Mouse (Mus musculus) kidney, embryonic 14.5 days (tissue): Measurements from ENCODE around the gene Ect2l. TPM values are rescaled to one million over a fixed set of nuclear protein-coding genes. Genes with fewer than 3 reads are reported as not detected.

ENCODE experiments used
- ATAC-seq: fragments of 200-750 bp; cut with Nextera tagmentation; 2 replicates; pipeline ENCODE4 v1.8.0; 2017; ENCODE audit warnings: moderate number of reproducible peaks, mild to moderate bottlenecking, moderate TSS enrichment, moderate library complexity; ENCODE audit not compliant: low FRiP score, low TSS enrichment
- H3K27ac ChIP-seq: fragments of 300-500 bp; sonication (generic); 2 replicates; pipeline ENCODE4 v1.5.1; 2014; ENCODE audit warnings: low read depth, mild to moderate bottlenecking, low read length, moderate library complexity, mixed read lengths
- H3K27me3 ChIP-seq: fragments of 300-500 bp; sonication (generic); 2 replicates; pipeline ENCODE4 v1.6.1; 2014; ENCODE audit warnings: mild to moderate bottlenecking, low read length; ENCODE audit not compliant: control insufficient read depth, insufficient read depth
- H3K36me3 ChIP-seq: fragments of 300-500 bp; sonication (generic); 2 replicates; pipeline ENCODE4 v1.6.1; 2014; ENCODE audit warnings: low read length, mixed read lengths; ENCODE audit not compliant: control insufficient read depth, insufficient read depth
- H3K4me1 ChIP-seq: fragments of 300-500 bp; sonication (generic); 2 replicates; pipeline ENCODE4 v1.6.1; 2014; ENCODE audit warnings: low read length, mixed read lengths; ENCODE audit not compliant: control insufficient read depth, insufficient read depth
- H3K4me2 ChIP-seq: fragments of 300-500 bp; sonication (generic); replicated peaks from 2 replicates; pipeline ENCODE4 v1.6.1; 2014; ENCODE audit warnings: low read depth, mild to moderate bottlenecking, low read length
- H3K4me3 ChIP-seq: fragments of 300-500 bp; sonication (generic); 2 replicates; pipeline ENCODE4 v1.5.1; 2014; ENCODE audit warnings: mild to moderate bottlenecking, low read length
- H3K9ac ChIP-seq: fragments of 300-500 bp; sonication (generic); 2 replicates; pipeline ENCODE4 v1.6.1; 2014; ENCODE audit warnings: low read depth, mild to moderate bottlenecking, low read length, moderate library complexity
- H3K9me3 ChIP-seq: fragments of 300-500 bp; sonication (generic); 2 replicates; pipeline ENCODE4 v1.6.1; 2016; ENCODE audit warnings: low read length; ENCODE audit not compliant: control insufficient read depth
- WGBS: fragments of 180-500 bp; shearing (Covaris S2); extraction: QIAGEN DNeasy Blood & Tissue Kit; methylation state at CpG from one replicate; pipeline ENCODE4 v1.1.7; 2014; 5-methylcytosine and 5-hydroxymethylcytosine counted together
- polyA plus RNA-seq: library from polyadenylated mRNA; unstranded; fragments of >200 nt; fragmentation: Nextera tagmentation; extraction: Ambion mirVana; gene quantifications from 2 replicates; pipeline ENCODE4 v1.2.1, GENCODE M21; 2014

Ect2l gene
- polyA plus RNA-seq, 1 experiment from 2014 or later: 0.69 TPM

DNA sequence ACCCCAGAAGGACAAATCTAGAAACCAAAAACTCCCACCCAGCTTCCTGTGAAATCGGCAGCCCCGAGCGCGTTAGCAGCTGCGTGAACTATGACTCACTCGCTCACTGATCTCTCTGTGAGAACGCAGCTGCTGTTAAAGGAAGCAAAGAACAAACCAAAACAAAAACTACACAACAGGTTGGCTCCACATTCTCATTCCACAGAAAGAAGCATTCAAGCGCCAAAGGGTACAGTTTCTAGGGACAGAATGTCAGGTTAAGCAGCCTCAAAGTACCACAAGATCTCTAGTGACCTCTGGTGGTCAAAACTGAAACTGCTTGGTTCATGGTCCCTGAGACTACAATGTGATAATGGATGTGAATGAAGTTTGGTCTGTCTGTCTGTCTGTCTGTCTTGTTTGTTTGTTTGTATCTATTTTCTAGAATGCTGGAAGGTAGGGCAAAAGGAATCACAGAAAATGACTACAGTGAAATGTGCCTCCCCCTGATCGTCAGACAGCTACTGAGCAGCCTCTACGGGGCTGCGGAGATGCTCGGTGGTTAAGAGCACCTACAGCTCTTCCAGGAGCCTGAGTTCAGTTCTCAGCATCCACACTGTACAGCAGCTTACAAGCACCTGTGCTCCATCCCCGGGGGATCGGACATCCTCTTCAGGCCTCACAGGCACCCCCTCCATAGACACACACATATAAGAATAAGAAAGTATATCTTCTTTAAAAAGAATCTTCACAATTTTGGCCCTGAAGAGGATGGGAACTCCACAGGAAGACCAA is 13.3 kb downstream of the Ect2l start:
- H3K27me3 ChIP-seq: no peaks in the 10 kb centered on the region
- peak; percentile 84 for ATAC-seq
- no peaks in the 10 kb centered on the region for H3K9me3 ChIP-seq
- H3K27ac ChIP-seq: no peak overlapping the region
- peaks cover 4% of the 10 kb centered on the region; the same call in 1 of the 2 replicates for H3K4me1 ChIP-seq
- peak overlapping the region; percentile 40; the same call in 1 of the 2 replicates for H3K9ac ChIP-seq
- peak overlapping the region; percentile 33 for H3K4me3 ChIP-seq
- 39% methylated on average over 14 of the region's 14 CpGs for WGBS
- H3K4me2 ChIP-seq: peak overlapping the region; percentile 64
- no peaks in the 10 kb centered on the region for H3K36me3 ChIP-seq

- Histone ChIP-seq H3K9ac (no peak overlapping the region), H3K4me1 (peaks cover 4% of the 10 kb centered on the region; the same call in 1 of the 2 replicates), H3K4me2 (no peak overlapping the region), H3K36me3 (no peaks in the 10 kb centered on the region), H3K27me3 (no peaks in the 10 kb centered on the region), H3K4me3 (no peak overlapping the region), H3K9me3 (no peaks in the 10 kb centered on the region), H3K27ac (no peak overlapping the region)
- ATAC-seq: 0 out of 2 replicates have a peak, but pooled peaks have one; percentile 21
- WGBS: 18% methylated on average over 14 of the region's 14 CpGs
Observed at GRCm38 (mm10) chr10:18194737-18195141, 16.0 kb downstream of the Ect2l start.

DNA sequence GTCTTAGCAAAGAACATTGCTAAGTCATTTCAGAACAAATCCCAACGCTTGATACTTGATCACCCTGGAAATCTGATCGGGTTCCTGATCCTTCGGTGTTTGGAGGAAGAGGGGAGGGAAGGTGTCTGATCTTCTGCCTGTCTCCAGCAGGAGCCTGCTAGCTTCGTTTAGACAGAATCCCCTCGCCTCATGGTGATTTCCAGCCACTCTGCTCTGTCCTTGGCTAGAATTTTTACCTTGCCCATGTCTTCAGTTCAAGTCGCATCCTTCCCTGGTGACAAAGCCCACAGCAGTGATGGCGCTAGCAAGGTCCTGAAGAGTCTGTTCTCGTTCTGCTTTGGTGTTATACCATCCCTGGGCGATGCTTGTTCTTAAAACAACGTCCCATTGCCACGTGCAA is 16.5 kb downstream of the Ect2l start:
- Histone ChIP-seq H3K4me1 (peaks cover 4% of the 10 kb centered on the region; the same call in 1 of the 2 replicates), H3K27ac (no peak overlapping the region), H3K9ac (no peak overlapping the region), H3K4me3 (no peak overlapping the region), H3K27me3 (no peaks in the 10 kb centered on the region), H3K36me3 (no peaks in the 10 kb centered on the region), H3K9me3 (no peaks in the 10 kb centered on the region), H3K4me2 (no peak overlapping the region)
- 54% methylated on average over 11 of the region's 11 CpGs for WGBS
- no peak for ATAC-seq

GRCm38 (mm10) chr10:18193221-18193620 is 17.5 kb downstream of the Ect2l start:
- H3K9me3 ChIP-seq: no peaks in the 10 kb centered on the region
- no peaks in the 10 kb centered on the region for H3K27me3 ChIP-seq
- H3K4me3 ChIP-seq: no peak overlapping the region
- no peak overlapping the region for H3K4me2 ChIP-seq
- H3K9ac ChIP-seq: no peak overlapping the region
- WGBS: 53% methylated on average over 11 of the region's 11 CpGs
- H3K4me1 ChIP-seq: peaks cover 4% of the 10 kb centered on the region; the same call in 1 of the 2 replicates
- ATAC-seq: no peak
- H3K27ac ChIP-seq: no peak overlapping the region
- no peaks in the 10 kb centered on the region for H3K36me3 ChIP-seq

GRCm38 (mm10) chr10:18191706-18192105 is 19.0 kb downstream of the Ect2l start:
- 33% methylated on average over 8 of the region's 8 CpGs for WGBS
- no peak overlapping the region; the same call in 1 of the 2 replicates for H3K4me2 ChIP-seq
- no peak for ATAC-seq

DNA sequence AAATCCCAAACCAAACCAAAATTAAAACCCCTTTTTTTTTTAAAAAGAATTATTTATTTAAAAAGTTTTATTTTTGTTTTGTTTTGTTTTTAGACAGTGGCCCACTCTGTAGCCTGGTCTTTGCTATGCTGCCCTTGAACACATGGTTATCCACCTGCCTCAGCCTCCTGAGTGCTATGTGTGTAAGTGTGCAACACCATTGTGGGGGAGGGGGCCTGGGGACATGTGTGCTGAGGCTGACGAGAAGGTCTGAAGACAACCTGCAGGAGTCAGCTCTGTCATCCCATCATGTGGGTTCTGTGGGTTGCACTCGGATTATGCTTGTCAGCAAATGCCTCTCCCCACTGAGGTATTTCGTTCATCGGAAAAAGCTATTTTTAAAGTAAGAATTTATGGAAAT is 21.2 kb downstream of the Ect2l start:
- ATAC-seq: no peak
- Histone ChIP-seq H3K9me3 (no peaks in the 10 kb centered on the region), H3K4me2 (no peak overlapping the region), H3K9ac (no peak overlapping the region), H3K4me3 (no peak overlapping the region), H3K4me1 (peaks cover 3% of the 10 kb centered on the region; the same call in 1 of the 2 replicates), H3K36me3 (no peaks in the 10 kb centered on the region), H3K27ac (no peak overlapping the region), H3K27me3 (no peaks in the 10 kb centered on the region)
- 84% methylated on average over 4 of the region's 4 CpGs for WGBS

More at GRCm38 (mm10) chr10:18191706-18192105, 19.0 kb downstream of the Ect2l start:
- H3K27me3 ChIP-seq: no peaks in the 10 kb centered on the region
- H3K4me1 ChIP-seq: peaks cover 4% of the 10 kb centered on the region; the same call in 1 of the 2 replicates
- H3K4me3 ChIP-seq: no peak overlapping the region
- no peaks in the 10 kb centered on the region for H3K36me3 ChIP-seq
- no peak overlapping the region for H3K9ac ChIP-seq
- no peak overlapping the region for H3K27ac ChIP-seq
- H3K9me3 ChIP-seq: no peaks in the 10 kb centered on the region

DNA sequence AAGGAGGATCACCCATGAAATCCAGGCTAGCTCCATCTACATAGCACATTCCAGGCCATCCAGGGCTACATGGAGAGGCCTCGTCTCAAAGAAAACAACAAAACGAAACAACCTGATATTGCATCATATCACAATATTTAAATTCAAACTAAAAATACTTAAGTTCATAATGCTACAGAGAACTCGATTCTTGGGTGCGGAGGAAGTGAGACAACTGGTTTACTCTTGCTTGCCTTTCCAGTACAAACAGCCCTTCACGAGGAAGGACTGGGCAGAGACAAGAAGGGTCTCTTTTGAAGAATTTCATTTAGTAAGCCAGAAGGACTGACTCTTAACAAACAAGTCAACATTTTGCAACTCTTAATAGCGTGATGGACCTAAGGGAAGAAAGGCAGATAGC is 22.1 kb downstream of the Ect2l start:
- WGBS: 87% methylated on average over 6 of the region's 6 CpGs
- H3K36me3 ChIP-seq: no peaks in the 10 kb centered on the region
- H3K27ac ChIP-seq: no peak overlapping the region
- H3K9ac ChIP-seq: no peak overlapping the region
- H3K4me3 ChIP-seq: no peak overlapping the region
- no peaks in the 10 kb centered on the region for H3K9me3 ChIP-seq
- H3K4me2 ChIP-seq: no peak overlapping the region
- ATAC-seq: no peak
- H3K27me3 ChIP-seq: no peaks in the 10 kb centered on the region
- H3K4me1 ChIP-seq: no peaks in the 10 kb centered on the region; the same call in 1 of the 2 replicates

DNA sequence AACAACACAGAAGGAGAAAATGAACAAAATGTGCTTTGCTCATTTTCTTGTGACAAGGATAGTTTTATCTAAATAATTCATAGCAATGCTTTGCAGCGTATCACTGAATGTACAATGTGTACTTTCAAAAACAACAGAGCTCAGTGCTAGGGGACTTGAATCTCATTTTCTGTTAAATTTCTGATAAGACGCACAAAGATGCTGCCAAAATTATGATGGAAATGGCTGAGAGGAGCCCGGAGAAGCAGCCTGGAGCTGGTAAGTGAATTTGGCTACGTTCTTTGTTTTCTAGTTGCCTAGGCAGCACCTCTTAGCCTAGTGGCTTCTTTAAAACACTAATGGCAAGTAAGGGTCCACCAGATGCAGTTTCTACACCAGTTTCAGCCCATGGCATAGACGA is 28.4 kb downstream of the Ect2l start:
- Histone ChIP-seq H3K4me3 (no peak overlapping the region), H3K27me3 (no peaks in the 10 kb centered on the region), H3K9me3 (no peaks in the 10 kb centered on the region), H3K4me1 (no peaks in the 10 kb centered on the region), H3K4me2 (no peak overlapping the region), H3K9ac (no peak overlapping the region), H3K27ac (no peak overlapping the region), H3K36me3 (no peaks in the 10 kb centered on the region)
- 93% methylated on average over 5 of the region's 5 CpGs for WGBS
- ATAC-seq: no peak

- H3K4me2 ChIP-seq: no peak overlapping the region
- no peak overlapping the region for H3K27ac ChIP-seq
- no peaks in the 10 kb centered on the region for H3K9me3 ChIP-seq
- H3K9ac ChIP-seq: no peak overlapping the region
- no peak overlapping the region for H3K4me3 ChIP-seq
- no peak for ATAC-seq
- H3K36me3 ChIP-seq: no peaks in the 10 kb centered on the region
- H3K27me3 ChIP-seq: no peaks in the 10 kb centered on the region
- 67% methylated on average over 2 of the region's 2 CpGs for WGBS
- no peaks in the 10 kb centered on the region for H3K4me1 ChIP-seq
Observed at GRCm38 (mm10) chr10:18177304-18177703, 33.4 kb downstream of the Ect2l start.
